Mouse (Mus musculus): ENCODE measurements around the gene Trpc4ap. TPM values are rescaled to one million over a fixed set of nuclear protein-coding genes. Genes with fewer than 3 reads are reported as not detected.
A peak's percentile ranks its signal among the peaks of the same experiment; 100 is the strongest.

Trpc4ap gene
- total and polyA plus RNA-seq, 2 experiments from 2014 or later = 128 to 131 TPM

DNA sequence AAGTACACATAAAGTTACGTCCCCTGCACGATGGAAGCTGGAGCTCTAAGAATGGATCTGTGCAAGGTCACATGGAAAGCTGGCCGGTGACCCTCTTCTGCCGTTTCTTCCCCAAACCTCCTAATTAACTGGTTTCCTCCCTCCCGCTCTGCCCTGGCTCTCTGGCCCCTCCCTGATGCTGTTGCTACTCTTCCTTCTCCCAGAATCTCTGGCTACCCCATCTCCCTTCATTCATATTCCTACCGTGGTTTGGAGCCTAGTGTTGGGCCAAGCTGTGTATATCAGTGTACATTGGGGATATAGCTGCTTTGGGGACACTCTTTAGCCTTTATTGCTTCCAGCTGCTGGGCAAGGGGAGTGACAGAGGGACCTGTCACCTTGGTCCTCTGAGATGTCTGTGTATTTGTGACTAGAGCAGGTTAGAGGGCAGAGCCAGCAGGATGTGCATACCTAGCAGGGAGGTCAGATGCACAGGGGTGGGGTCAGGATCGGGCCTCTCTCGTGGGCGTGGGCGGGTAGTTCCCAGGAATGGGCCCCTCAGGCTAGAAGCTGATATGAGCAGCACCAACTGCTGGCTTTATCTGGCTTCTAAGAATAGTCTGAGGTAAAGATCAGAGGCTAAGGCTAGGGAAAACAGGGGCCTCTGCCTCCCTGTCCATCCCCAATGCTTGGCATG, 87.5 kb downstream of the Trpc4ap start:
- WGBS = 61% methylated on average over 10 of the region's 10 CpGs
- no peaks in the 10 kb centered on the region for H3K9me3 ChIP-seq (ENCODE audit: low read length)
- DNase-seq (no peak), ATAC-seq (no peak)
- H3K27me3 ChIP-seq (ENCODE audit: insufficient read depth, low read length) = no peaks in the 10 kb centered on the region
- no peaks in the 10 kb centered on the region for H3K4me1 ChIP-seq (ENCODE audit: insufficient read depth)
- H3K36me3 ChIP-seq (ENCODE audit: insufficient read depth) = no peaks in the 10 kb centered on the region
- TF ChIP-seq CTCF (IDR thresholded peaks at IDR 0.05; ENCODE audit: low read depth) = no peak
- no peak overlapping the region for H3K4me2 ChIP-seq (ENCODE audit: low read depth)
- H3K9ac ChIP-seq = no peak overlapping the region
- no peak overlapping the region for H3K27ac ChIP-seq (ENCODE audit: low read depth, low read length)
- H3K4me3 ChIP-seq (ENCODE audit: low read depth, low read length) = no peak overlapping the region

DNA sequence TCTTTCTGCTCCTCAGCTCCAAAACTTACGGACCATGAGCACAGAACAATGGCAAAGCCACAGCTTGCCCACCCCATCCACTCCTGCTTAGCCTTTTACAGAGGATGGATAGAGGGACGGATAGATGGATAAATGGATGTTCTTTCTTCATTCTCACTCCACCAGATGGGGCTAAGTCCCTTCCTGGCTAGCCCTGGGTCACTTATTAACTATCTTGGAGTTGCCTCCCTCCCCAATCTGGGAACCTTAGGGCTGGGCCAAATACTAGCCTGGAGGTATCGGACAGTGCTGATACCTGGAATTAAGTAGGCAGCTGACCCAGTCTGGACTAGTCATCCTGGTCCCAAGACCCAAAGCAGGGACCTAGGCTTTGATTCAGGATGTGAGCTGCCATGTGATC, 88.5 kb downstream of the Trpc4ap start:
- Histone ChIP-seq H3K36me3 (ENCODE audit: insufficient read depth) (no peaks in the 10 kb centered on the region), H3K4me3 (ENCODE audit: low read depth, low read length) (no peak overlapping the region), H3K9ac (no peak overlapping the region), H3K9me3 (ENCODE audit: low read length) (no peaks in the 10 kb centered on the region), H3K27me3 (ENCODE audit: insufficient read depth, low read length) (no peaks in the 10 kb centered on the region), H3K4me2 (ENCODE audit: low read depth) (no peak overlapping the region), H3K4me1 (ENCODE audit: insufficient read depth) (no peaks in the 10 kb centered on the region), H3K27ac (ENCODE audit: low read depth, low read length) (no peak overlapping the region)
- ATAC-seq (no peak), DNase-seq (no peak)
- TF ChIP-seq CTCF (IDR thresholded peaks at IDR 0.05; ENCODE audit: low read depth) = no peak
- 61% methylated on average over 3 of the region's 3 CpGs for WGBS

DNA sequence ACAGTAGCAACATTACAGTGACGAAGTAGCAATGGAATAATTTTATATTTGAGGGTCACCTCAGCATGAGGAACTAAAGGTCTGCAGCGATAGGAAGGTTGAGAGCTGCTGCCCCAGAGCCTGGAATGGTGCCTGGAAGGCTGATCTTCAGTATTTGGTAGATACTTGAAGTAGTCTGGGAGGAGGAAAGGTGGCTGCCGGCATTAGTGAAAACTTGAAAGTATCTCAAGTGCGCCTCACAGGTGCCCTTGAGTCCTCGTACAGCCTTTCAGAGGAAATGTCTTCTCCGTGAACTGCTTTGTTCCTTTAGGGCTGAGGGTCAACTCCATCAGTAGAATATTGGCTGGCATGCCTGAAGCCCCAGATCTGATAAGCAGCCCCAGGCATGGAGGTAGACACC, 96.7 kb downstream of the Trpc4ap start:
- Histone ChIP-seq H3K9ac (no peak overlapping the region), H3K9me3 (ENCODE audit: low read length) (no peaks in the 10 kb centered on the region), H3K4me3 (ENCODE audit: low read depth, low read length) (no peak overlapping the region), H3K4me2 (ENCODE audit: low read depth) (no peak overlapping the region), H3K36me3 (ENCODE audit: insufficient read depth) (no peaks in the 10 kb centered on the region), H3K27me3 (ENCODE audit: insufficient read depth, low read length) (no peaks in the 10 kb centered on the region), H3K27ac (ENCODE audit: low read depth, low read length) (no peak overlapping the region), H3K4me1 (ENCODE audit: insufficient read depth) (peaks cover 8% of the 10 kb centered on the region; the same call in 1 of the 2 replicates)
- no peak for ATAC-seq
- WGBS = 86% methylated on average over 6 of the region's 6 CpGs
- no peak for DNase-seq
- TF ChIP-seq CTCF (IDR thresholded peaks at IDR 0.05; ENCODE audit: low read depth) = no peak

DNA sequence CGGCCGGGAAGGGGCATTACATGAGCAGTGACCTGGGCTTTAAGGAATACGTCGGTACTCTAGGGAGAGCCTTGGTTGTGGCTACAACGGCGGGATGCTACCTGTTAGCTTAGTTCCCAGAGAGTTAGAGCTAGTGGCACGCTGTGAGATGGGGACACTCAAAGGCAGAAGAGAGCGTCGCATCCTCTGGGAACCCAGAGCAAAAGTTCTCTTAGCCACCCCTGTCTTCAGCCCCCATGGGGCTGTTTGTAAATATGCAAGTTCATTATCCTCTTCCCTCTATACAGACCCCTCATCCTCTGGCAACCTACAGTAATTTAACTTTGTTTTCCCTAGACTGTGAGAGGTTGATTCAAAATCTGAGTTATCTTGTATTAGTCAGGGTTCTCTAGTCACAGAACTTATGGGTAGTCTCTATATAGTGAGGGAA, 99.3 kb downstream of the Trpc4ap start:
- WGBS = under 1% methylated on average over 9 of the region's 9 CpGs

DNA sequence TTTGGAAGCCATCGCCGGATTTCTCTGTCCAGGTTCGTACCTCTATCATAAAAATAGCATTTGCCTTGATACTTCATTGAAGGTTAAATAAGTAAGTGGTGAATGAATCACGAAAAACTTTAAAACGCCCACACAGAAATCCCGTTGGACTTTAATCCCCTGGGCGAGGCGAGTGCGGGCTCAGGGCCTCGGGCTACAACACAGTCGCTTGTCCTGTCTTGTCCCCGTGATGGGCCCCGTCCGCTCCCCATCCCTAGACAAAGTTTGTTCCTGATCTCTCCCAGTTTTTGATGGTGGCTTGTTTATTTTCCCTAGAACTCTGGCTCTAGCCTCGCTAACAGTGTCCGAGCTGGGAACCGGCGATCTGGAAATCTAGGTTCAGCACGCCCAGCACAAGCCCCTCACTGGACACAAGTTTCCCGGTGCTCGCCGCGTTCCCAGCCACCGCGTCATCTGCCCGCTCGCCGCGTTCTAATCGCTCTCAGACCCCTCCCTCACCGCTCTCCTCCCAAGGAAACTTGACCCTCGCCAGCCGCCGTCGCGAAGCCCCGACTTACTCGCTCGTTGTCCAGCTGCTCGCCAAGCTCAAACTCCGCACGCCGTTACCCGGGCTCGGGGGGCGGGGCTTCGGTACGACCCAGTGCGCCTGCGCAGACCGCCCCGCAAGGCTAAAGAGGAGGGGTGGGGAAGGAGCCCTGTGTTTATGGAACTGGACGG, 99.9 kb downstream of the Trpc4ap start, which contains the start of gene Gss:
Gss (minus strand) TSS at position 674 of the 717 bp plus-strand sequence.
- H3K4me3 ChIP-seq (ENCODE audit: low read depth, low read length) = peak within 1 kb of the TSS; percentile 55
- no peaks in the 10 kb centered on the region for H3K36me3 ChIP-seq (ENCODE audit: insufficient read depth)
- H3K27me3 ChIP-seq (ENCODE audit: insufficient read depth, low read length) = no peaks in the 10 kb centered on the region
- H3K4me2 ChIP-seq (ENCODE audit: low read depth) = peak within 1 kb of the TSS; percentile 78
- DNase-seq = peak; percentile 96
- no peaks in the 10 kb centered on the region for H3K9me3 ChIP-seq (ENCODE audit: low read length)
- under 1% methylated on average over 53 of the region's 53 CpGs for WGBS
- peaks cover 8% of the 10 kb centered on the region; the same call in 1 of the 2 replicates for H3K4me1 ChIP-seq (ENCODE audit: insufficient read depth)
- TF ChIP-seq CTCF (IDR thresholded peaks at IDR 0.05; ENCODE audit: low read depth) = no peak
- peak within 1 kb of the TSS; percentile 43 for H3K9ac ChIP-seq
- ATAC-seq = peak; percentile 97
- peak within 1 kb of the TSS; percentile 24; the same call in 1 of the 2 replicates for H3K27ac ChIP-seq (ENCODE audit: low read depth, low read length)

More for the DNA sequence above, 99.3 kb downstream of the Trpc4ap start:
- no peaks in the 10 kb centered on the region for H3K27me3 ChIP-seq (ENCODE audit: insufficient read depth, low read length)
- H3K4me3 ChIP-seq (ENCODE audit: low read depth, low read length) = peak overlapping the region; percentile 55
- ATAC-seq (no peak; the same call in 1 of the 2 replicates), DNase-seq (no peak)
- 0 out of 2 replicates have a peak, but pooled peaks have one; percentile 36 for TF ChIP-seq CTCF (IDR thresholded peaks at IDR 0.05; ENCODE audit: low read depth)
- H3K36me3 ChIP-seq (ENCODE audit: insufficient read depth) = no peaks in the 10 kb centered on the region
- peak overlapping the region; percentile 78 for H3K4me2 ChIP-seq (ENCODE audit: low read depth)
- peak overlapping the region; percentile 43 for H3K9ac ChIP-seq
- H3K4me1 ChIP-seq (ENCODE audit: insufficient read depth) = peaks cover 8% of the 10 kb centered on the region; the same call in 1 of the 2 replicates
- 0 out of 2 replicates have a peak overlapping the region, but pooled peaks have one; percentile 9 for H3K27ac ChIP-seq (ENCODE audit: low read depth, low read length)
- H3K9me3 ChIP-seq (ENCODE audit: low read length) = no peaks in the 10 kb centered on the region

DNA sequence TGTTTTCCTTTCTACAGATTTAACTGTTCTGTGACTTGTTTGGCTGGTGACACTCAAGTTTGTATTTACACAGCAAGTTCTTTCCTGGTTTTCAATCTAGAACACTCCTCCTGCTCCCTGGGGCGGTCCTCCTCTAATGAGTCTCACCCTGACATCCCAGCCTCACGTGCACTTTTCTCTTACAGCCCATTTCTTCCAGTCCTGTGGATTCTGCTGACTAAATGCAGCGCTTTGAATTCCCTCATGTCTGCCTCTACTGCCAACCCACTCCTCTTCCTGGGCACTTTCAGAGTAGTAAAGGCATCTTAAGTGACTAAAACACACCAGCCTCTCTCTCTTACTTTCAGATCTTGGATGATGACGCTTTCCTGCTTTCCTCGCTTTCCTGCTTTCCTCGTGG, 100.5 kb downstream of the Trpc4ap start:
- DNase-seq = no peak
- Histone ChIP-seq H3K4me3 (ENCODE audit: low read depth, low read length) (peak overlapping the region; percentile 55), H3K27me3 (ENCODE audit: insufficient read depth, low read length) (no peaks in the 10 kb centered on the region), H3K4me2 (ENCODE audit: low read depth) (peak overlapping the region; percentile 78), H3K27ac (ENCODE audit: low read depth, low read length) (peak overlapping the region; percentile 24; the same call in 1 of the 2 replicates), H3K9me3 (ENCODE audit: low read length) (no peaks in the 10 kb centered on the region), H3K9ac (peak overlapping the region; percentile 43), H3K4me1 (ENCODE audit: insufficient read depth) (peaks cover 8% of the 10 kb centered on the region; the same call in 1 of the 2 replicates), H3K36me3 (ENCODE audit: insufficient read depth) (no peaks in the 10 kb centered on the region)
- no peak for ATAC-seq
- WGBS = 6% methylated on average over 6 of the region's 6 CpGs
- TF ChIP-seq CTCF (IDR thresholded peaks at IDR 0.05; ENCODE audit: low read depth) = no peak

DNA sequence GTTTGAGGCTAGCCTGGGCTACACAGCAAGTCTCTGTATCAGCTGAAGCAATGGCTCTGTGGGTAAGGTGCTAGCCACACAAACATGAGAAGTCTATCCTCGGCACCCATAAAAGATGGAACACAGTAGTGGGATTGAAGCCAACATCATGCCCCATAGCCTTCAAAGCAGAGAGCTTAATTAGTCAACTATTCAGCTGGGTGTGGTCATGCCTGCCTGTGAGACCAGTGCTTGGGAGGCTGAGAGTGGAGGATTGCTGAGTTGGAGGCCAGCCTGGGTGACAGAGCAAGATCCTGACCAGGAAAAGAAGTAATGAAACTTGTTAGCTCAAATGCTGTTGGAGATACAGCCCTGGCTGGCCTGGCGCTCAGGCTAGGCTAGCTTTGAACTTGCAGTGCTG, 101.3 kb downstream of the Trpc4ap start:
- WGBS = 83% methylated on average over 2 of the region's 2 CpGs
- Histone ChIP-seq H3K27ac (ENCODE audit: low read depth, low read length) (no peak overlapping the region), H3K36me3 (ENCODE audit: insufficient read depth) (no peaks in the 10 kb centered on the region), H3K4me1 (ENCODE audit: insufficient read depth) (peaks cover 8% of the 10 kb centered on the region; the same call in 1 of the 2 replicates), H3K4me2 (ENCODE audit: low read depth) (no peak overlapping the region), H3K9ac (no peak overlapping the region), H3K9me3 (ENCODE audit: low read length) (no peaks in the 10 kb centered on the region), H3K4me3 (ENCODE audit: low read depth, low read length) (no peak overlapping the region), H3K27me3 (ENCODE audit: insufficient read depth, low read length) (no peaks in the 10 kb centered on the region)
- no peak for ATAC-seq
- no peak for TF ChIP-seq CTCF (IDR thresholded peaks at IDR 0.05; ENCODE audit: low read depth)
- no peak for DNase-seq
